Mouse (Mus musculus): ENCODE data around the gene Dhh. TPM values are rescaled to one million over a fixed set of nuclear protein-coding genes. Genes with fewer than 3 reads are reported as not detected.
"Not testable (repeated sequence)": the region's sequence is repeated elsewhere in the genome, so short reads cannot be mapped to it uniquely, and the experiment has no call there.

Dhh gene
- polyA plus RNA-seq (2016; fragmentation: Nextera tagmentation; extraction: Ambion mirVana), result 0.84 and 1.1 TPM in 2 replicates

DNA sequence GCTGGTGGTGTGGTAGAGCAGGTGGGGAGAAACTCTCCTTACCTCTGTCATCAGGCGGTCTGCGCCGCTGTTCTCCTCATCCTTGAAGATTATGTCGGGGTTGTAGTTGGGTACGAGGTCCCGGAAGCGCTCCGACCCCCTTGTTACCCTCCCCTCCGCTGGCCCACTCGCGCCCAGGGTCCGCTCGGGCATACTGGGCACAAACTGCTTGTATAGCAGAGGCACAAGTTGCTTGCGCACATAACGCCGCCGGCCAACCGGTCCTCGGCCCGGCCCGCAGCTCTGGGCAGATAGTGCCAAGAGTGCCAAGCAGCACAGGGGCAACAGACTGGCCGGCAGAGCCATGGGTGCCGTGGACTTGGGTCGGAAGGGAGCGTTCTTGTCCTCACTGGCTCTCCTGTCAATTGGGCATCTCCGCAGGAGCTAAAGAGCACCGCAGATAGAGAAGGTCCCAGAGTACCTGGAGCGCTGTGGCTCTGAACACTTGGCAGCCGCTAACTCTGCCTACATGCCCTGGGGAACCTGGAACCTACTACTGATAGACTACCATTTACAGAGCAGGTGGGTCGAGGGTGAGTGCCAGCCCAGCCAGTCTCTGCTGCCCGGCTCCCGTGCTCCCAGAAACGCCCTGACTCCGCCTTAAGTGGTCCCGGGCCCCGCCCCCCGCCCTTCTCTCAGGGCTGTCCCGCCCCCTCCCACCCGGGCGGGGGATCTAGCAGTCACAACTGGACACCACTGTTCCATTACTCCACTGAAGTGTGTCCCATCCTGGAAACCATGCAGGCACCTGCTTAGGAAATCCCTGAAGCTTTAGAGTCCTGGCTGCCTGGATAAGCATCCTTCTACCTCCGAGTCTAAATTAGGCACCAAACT, at the start of gene Dhh:
Gene Dhh (minus strand): TSS at position 613 of the 873 bp plus-strand sequence.
- Histone ChIP-seq H3K9ac (no peak within 1 kb of the TSS), H3K27me3 (peaks cover 75% of the 10 kb centered on the region)
- no peak for ATAC-seq (ENCODE audit: low FRiP score)

DNA sequence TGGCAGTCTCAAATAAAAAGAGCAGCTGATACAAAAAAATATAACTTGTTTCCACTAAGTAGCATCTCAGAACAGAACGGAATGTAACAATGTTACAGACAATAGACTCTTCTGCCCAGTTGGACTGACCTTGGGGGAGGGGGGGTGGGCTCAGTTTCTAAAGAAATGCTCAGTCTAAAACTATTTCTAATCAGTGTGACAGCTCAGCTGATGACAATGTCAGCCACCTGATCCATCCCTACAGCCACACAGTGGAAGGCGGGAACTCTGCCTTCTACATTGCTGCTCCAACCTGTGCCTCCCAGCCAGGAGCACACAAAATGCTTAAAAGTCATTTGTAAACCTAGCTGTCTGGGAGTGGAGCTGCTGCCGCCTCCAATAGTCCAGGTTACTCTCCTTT, 49.5 kb upstream of the Dhh start:
- H3K4me2 ChIP-seq (replicated peaks), result peak overlapping the region; percentile 58
- no peaks in the 10 kb centered on the region for H3K9me3 ChIP-seq (replicated peaks)
- H3K27me3 ChIP-seq, result no peaks in the 10 kb centered on the region
- WGBS, result 25% methylated on average over 3 of the region's 3 CpGs
- H3K27ac ChIP-seq, result peak overlapping the region; percentile 62; the same call in 1 of the 2 replicates
- peak overlapping the region; percentile 39; the same call in 1 of the 2 replicates for H3K9ac ChIP-seq
- peaks cover 10% of the 10 kb centered on the region for H3K36me3 ChIP-seq
- 0 out of 2 replicates have a peak overlapping the region, but pooled peaks have one; percentile 4 for H3K4me3 ChIP-seq
- peaks cover 3% of the 10 kb centered on the region for H3K4me1 ChIP-seq
- ATAC-seq (ENCODE audit: low FRiP score), result no peak

More for the DNA sequence above, at the start of gene Dhh:
- H3K27ac ChIP-seq, result no peak within 1 kb of the TSS
- H3K36me3 ChIP-seq, result peaks cover 5% of the 10 kb centered on the region
- no peaks in the 10 kb centered on the region for H3K9me3 ChIP-seq (replicated peaks)
- peak within 1 kb of the TSS; percentile 45 for H3K4me2 ChIP-seq (replicated peaks)
- H3K4me3 ChIP-seq, result peak within 1 kb of the TSS; percentile 25
- H3K4me1 ChIP-seq, result peaks cover 43% of the 10 kb centered on the region
- WGBS, result 1% methylated on average over 41 of the region's 41 CpGs

DNA sequence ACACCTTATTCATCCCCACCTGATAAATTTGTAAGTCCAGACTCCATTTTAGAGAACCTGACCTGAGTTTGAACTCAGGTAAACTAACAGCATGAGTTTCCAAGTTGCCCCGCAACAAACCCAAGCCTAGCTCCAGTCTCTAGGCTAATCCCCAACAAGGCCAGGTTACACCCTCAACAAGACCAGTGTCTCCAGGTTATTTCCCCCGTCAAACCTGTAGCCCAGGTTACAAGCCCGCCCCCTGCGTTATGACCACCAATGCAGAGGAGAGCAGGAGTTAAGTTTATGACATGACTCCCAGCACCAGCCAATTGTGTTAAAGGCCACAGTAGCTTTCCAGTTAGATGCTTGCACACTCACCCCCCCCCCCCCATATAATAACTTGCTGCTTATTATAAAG, 44.8 kb upstream of the Dhh start:
- no peak for ATAC-seq (ENCODE audit: low FRiP score)
- 83% methylated on average over 4 of the region's 4 CpGs for WGBS
- Histone ChIP-seq H3K4me3 (no peak overlapping the region), H3K27me3 (no peaks in the 10 kb centered on the region), H3K36me3 (no peaks in the 10 kb centered on the region), H3K27ac (no peak overlapping the region), H3K9me3 (replicated peaks) (no peaks in the 10 kb centered on the region), H3K4me1 (peaks cover 3% of the 10 kb centered on the region), H3K9ac (no peak overlapping the region), H3K4me2 (replicated peaks) (no peak overlapping the region)

DNA sequence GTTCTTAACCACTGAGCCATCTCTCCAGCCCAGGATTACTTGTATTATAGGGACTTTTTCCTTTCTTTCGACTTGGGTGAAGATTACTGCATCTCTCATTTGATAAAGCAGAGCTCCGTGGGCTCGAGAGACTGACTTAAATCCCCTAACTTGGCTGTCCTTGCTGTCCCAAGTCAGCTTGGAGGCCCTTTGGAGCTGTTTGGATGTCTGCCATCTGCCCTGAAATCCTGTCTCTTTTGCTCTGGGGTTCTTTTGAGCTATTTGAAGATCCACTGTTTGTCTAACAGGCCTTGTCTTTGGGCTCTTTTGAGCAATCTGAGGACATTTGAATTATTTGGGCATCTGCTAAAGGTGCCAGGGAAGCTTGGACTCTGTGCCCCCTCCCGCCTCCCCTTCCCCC, 43.7 kb upstream of the Dhh start:
- Histone ChIP-seq H3K9ac (no peak overlapping the region), H3K36me3 (no peaks in the 10 kb centered on the region), H3K4me3 (no peak overlapping the region), H3K27ac (no peak overlapping the region), H3K4me2 (replicated peaks) (no peak overlapping the region), H3K9me3 (replicated peaks) (no peaks in the 10 kb centered on the region), H3K27me3 (no peaks in the 10 kb centered on the region), H3K4me1 (no peaks in the 10 kb centered on the region)
- WGBS, result 93% methylated on average over 4 of the region's 4 CpGs
- no peak for ATAC-seq (ENCODE audit: low FRiP score)

DNA sequence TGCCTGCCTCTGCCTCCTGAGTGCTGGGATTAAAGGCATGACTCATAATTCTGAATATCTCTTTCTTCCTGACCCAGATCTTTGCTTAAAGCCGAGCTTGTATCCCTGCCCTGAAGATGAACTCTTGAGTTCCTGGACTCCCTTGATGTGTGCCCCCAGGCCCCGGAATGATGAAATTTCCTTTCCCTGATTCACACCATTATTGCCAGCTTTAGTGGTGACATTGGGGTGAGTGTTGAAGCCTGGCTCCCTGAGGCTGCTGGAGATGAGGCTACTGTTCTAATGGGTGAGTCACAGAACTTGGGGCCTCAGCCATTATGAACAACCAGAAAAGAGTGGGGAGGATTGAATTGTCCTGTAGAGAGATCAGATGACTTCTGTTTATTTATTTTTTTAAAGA, 43.2 kb upstream of the Dhh start:
- ATAC-seq (ENCODE audit: low FRiP score), result no peak
- H3K4me2 ChIP-seq (replicated peaks), result no peak overlapping the region
- no peaks in the 10 kb centered on the region for H3K9me3 ChIP-seq (replicated peaks)
- H3K4me3 ChIP-seq, result no peak overlapping the region
- H3K9ac ChIP-seq, result no peak overlapping the region
- H3K4me1 ChIP-seq, result no peaks in the 10 kb centered on the region
- H3K27me3 ChIP-seq, result no peaks in the 10 kb centered on the region
- H3K27ac ChIP-seq, result no peak overlapping the region
- H3K36me3 ChIP-seq, result no peaks in the 10 kb centered on the region
- WGBS, result 84% methylated on average over 2 of the region's 2 CpGs

DNA sequence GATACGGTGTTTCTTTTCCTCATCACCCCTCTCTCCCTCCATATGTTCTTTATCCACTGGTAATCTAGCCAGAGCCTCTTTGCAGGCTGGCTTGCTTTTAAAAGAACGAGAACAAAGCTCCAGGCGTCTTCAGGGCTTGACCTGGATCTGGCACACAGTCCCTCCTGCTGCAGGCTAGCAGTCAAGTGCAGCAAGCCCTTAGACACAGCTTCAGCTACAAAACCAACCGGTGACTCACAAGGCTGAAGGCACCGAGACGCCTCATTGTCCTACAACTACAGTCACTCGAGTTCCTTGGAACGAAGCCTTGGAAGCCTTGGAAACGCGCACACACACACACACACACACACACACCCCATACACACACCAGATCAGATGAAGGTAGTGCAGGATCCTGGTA, 42.5 kb upstream of the Dhh start:
- 67% methylated on average over 10 of the region's 10 CpGs for WGBS
- no peak overlapping the region for H3K4me3 ChIP-seq
- H3K36me3 ChIP-seq, result no peaks in the 10 kb centered on the region
- peaks cover 2% of the 10 kb centered on the region for H3K4me1 ChIP-seq
- no peaks in the 10 kb centered on the region for H3K27me3 ChIP-seq
- no peak overlapping the region for H3K9ac ChIP-seq
- H3K27ac ChIP-seq, result no peak overlapping the region
- no peak for ATAC-seq (ENCODE audit: low FRiP score)
- H3K9me3 ChIP-seq (replicated peaks), result no peaks in the 10 kb centered on the region
- no peak overlapping the region for H3K4me2 ChIP-seq (replicated peaks)

DNA sequence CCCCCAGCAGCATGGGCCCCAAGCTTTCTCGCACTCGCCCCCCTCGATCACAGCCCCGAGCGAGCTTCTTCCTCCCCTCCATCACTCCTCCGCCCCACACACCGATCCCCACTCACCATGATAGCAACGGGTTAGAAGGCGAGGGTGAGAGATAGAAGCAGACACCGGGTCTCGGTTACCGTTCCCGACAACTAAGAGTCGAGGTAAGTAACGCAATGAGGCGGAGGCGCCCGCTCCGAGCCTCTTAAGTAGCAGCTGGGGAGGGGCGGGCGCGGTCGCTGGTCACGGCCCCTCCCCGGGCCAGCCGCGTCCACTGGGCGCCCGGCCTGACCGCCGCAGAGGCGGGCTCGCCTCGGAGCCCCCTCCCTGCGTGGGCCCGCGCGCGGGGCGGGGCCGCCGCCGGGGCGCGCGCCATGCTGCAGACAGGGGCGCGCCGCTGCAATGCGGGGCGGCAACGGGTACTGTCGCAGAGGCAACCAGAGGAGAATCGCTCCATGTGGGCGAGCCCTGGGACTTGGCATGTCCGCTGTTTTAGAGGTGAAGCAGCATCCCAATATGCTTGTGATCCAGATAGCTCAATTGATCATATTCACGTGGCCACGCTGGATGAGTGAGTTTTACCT, 36.0 kb upstream of the Dhh start, which contains the start of gene Tuba1b:
Gene Tuba1b (minus strand): TSS at position 349 of the 623 bp plus-strand sequence.
- Histone ChIP-seq H3K4me3 (peak within 1 kb of the TSS; percentile 67), H3K36me3 (peaks cover 8% of the 10 kb centered on the region; the same call in 1 of the 2 replicates), H3K27ac (peak within 1 kb of the TSS; percentile 96), H3K27me3 (no peaks in the 10 kb centered on the region), H3K4me1 (peaks cover 17% of the 10 kb centered on the region), H3K9ac (peak within 1 kb of the TSS; percentile 79), H3K9me3 (replicated peaks) (no peaks in the 10 kb centered on the region), H3K4me2 (replicated peaks) (peak within 1 kb of the TSS; percentile 91)
- WGBS, result under 1% methylated on average over 58 of the region's 58 CpGs
- peak; percentile 96 for ATAC-seq (ENCODE audit: low FRiP score)

DNA sequence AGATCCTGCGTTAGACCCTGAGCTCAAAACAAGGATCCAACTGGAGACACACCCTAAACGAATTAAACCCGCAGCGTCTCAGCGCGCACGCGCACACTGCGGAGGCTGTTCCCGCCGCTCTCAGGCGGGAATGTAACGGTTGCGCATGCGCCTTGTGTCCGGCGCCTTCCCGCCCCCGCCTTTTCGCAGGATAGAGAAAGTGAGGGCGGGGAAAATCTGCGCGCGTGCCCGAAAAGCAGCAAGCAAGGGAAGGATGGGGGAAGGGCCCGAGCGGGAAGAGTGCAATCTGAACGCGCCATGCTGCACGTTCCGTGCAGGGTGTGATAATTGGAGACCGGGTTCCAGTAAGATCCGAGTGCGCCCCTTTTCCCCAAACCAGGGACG, 35.5 kb upstream of the Dhh start:
- Histone ChIP-seq H3K9ac (peak overlapping the region; percentile 79), H3K27ac (peak overlapping the region; percentile 96), H3K36me3 (peaks cover 8% of the 10 kb centered on the region; the same call in 1 of the 2 replicates), H3K4me3 (peak overlapping the region; percentile 67), H3K27me3 (no peaks in the 10 kb centered on the region), H3K4me1 (peaks cover 19% of the 10 kb centered on the region), H3K4me2 (replicated peaks) (peak overlapping the region; percentile 91), H3K9me3 (replicated peaks) (no peaks in the 10 kb centered on the region)
- WGBS, result under 1% methylated on average over 35 of the region's 35 CpGs
- ATAC-seq (ENCODE audit: low FRiP score), result peak; percentile 89

DNA sequence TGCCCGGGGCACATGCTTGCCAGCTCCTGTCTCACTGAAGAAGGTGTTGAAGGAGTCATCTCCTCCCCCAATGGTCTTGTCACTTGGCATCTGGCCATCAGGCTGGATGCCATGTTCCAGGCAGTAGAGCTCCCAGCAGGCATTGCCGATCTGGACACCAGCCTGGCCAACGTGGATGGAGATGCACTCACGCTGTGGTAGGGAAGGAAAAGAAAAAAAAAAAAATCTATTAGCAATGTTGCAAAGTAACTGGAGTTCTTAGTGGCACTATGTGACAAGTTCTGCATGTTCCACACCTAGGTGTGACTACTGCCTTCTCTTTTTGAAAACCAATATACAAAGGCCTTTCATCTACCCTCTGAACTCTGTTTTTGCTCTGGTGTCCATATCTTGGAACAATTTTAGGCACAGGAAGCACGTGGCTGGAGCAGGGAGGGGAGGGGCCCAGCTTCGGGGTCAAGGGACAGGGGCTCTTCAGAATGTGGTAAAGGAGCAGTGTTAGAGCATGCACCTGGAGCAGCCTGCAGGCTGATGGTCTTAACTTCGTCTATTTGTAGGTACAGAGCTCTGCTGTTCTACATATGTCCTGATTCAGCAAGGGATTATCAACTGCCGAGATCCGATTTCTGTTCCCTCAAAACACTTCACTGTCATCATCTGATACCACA, 34.8 kb upstream of the Dhh start:
- not testable (repeated sequence) for ATAC-seq (ENCODE audit: low FRiP score); H3K27me3 ChIP-seq; H3K36me3 ChIP-seq; H3K9me3 ChIP-seq (replicated peaks)
- Histone ChIP-seq H3K9ac (peak overlapping the region; percentile 79), H3K4me3 (peak overlapping the region; percentile 67), H3K27ac (peak overlapping the region; percentile 96), H3K4me1 (peaks cover 21% of the 10 kb centered on the region), H3K4me2 (replicated peaks) (peak overlapping the region; percentile 91)
- WGBS, result 25% methylated on average over 8 of the region's 9 CpGs

DNA sequence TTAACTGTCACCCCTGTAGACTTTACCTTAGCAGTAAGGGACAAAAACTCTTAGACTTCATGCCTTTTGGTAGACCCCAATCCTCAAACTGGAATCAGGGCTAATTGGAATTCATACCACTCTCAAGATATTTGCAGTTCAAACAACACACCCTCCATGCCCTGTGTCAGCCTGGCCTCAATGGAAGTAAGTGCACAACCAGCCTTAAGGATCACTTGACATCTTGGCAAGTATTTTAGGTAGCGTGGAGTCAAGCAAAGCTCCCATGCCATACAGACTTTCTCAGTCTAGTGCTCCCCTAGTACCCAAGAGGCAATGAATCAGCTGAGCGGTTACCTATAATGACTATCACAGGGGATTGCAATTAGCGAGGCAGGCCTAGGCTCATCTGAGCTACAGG, 32.7 kb upstream of the Dhh start:
- Histone ChIP-seq H3K9me3 (replicated peaks) (no peaks in the 10 kb centered on the region), H3K27me3 (no peaks in the 10 kb centered on the region), H3K4me2 (replicated peaks) (peak overlapping the region; percentile 13; the same call in 1 of the 2 replicates), H3K9ac (peak overlapping the region; percentile 18; the same call in 1 of the 2 replicates), H3K36me3 (peaks cover 8% of the 10 kb centered on the region; the same call in 1 of the 2 replicates), H3K4me3 (no peak overlapping the region), H3K27ac (no peak overlapping the region), H3K4me1 (peaks cover 21% of the 10 kb centered on the region)
- no peak for ATAC-seq (ENCODE audit: low FRiP score)
- 85% methylated on average over 3 of the region's 3 CpGs for WGBS

DNA sequence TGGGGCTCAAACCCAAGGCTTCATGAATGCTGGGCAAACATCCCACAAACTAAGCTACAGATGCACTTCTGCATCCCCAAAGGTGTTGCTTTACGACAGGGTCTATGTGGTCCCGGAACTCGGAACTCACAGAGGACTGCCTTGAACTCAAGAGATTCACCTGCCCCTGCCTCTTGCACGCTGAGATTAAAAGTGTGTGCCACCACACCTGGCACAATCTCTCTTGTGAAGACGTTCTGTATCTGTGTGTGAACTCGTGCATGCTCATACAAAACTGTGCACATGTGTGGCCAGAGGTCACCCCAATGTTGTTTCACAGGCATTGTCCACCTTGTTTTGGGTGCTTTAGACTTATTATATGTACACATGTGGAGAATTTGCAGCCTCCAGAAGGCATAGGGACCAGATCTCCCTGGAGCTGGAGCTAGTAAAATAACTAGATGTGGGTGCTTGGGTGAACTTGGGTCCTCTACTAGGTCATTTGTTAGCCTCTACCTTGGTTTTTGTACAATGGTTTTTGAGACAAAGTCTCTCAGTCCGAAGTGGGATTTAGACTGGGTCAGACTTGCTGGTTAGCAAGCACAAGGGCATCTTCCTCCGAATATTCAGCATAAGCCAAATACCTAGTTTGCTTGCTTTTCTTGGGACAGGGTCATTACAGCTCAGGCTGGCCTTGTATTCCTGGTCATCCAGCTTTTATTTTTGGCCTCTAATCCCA, 31.8 kb upstream of the Dhh start:
- ATAC-seq (ENCODE audit: low FRiP score), result no peak
- H3K27me3 ChIP-seq, result no peaks in the 10 kb centered on the region
- no peak overlapping the region for H3K4me2 ChIP-seq (replicated peaks)
- H3K4me1 ChIP-seq, result peaks cover 13% of the 10 kb centered on the region
- WGBS, result 58% methylated on average over 8 of the region's 8 CpGs
- H3K4me3 ChIP-seq, result no peak overlapping the region
- H3K36me3 ChIP-seq, result peaks cover 8% of the 10 kb centered on the region; the same call in 1 of the 2 replicates
- no peaks in the 10 kb centered on the region for H3K9me3 ChIP-seq (replicated peaks)
- no peak overlapping the region for H3K27ac ChIP-seq
- H3K9ac ChIP-seq, result no peak overlapping the region
